Mouse (Mus musculus): ENCODE results near the gene Taf11.

Gene Taf11

GRCm38 (mm10) chr17:27909622-27910500 lies at the start of gene Taf11:
Gene Taf11, minus strand, starts transcription at chr17:27909844.
- no peak for TF ChIP-seq GATA4 (IDR thresholded peaks at IDR 0.05; ENCODE audit: insufficient replicate concordance, low read length)

DNA sequence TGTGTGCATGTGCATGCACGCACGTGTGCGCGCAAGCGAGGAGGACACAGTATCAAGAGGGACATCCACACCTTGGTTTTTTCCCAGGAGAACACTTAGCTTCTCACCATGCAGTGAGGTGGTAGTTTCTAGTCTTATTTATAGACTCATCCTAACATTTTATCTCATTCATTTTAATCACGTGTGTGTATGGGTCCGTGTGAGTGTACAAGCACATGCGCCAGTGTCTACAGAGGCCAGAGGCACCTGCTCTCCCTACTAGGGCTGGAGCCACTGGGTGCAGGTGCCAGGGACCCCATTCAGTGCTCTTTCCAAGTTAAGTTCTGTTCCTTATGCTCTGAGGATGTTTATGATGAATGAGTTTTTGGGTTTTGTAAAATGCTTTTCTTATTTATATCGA lies 48.0 kb upstream of the Taf11 start:
- TF ChIP-seq GATA4 (IDR thresholded peaks at IDR 0.05; ENCODE audit: insufficient replicate concordance, low read length) = no peak

DNA sequence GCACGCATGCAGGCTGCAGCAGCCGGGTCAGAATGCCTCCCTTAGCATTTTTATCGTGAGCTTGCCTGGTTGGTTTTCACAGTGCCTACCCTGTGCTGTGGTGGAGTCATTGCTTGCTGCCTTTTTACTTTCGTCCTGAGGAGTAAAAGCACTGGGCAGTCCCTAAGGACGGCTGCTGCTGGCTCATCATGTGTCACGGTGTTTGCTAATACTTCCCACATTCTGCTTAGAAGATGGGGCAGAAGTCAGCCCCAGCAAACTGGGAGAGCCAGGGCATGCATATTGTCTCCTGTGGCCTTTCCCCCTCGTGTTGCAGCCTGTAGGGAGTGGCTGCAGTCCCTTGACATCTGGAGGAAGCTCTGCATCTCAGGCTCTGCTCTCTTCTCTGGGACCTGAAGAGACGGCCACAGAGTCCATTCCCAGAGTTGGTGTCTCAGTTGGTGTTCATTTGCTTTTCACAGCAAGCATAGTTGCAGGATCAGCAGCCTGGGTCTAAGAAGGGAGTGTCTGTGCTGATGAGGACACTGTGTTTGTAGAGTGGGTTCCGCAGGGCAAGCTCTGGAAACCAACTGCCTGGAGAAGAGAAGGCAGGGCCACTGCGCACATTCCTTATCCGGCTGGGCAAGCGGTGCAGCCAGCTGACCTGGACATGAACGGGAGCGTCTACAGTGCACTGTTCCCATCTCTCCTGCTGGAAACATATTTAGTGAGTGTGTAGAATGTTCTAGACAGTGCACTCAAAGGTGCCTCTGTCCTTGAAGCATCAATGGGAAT lies 45.2 kb upstream of the Taf11 start:
- TF ChIP-seq GATA4 (IDR thresholded peaks at IDR 0.05; ENCODE audit: insufficient replicate concordance, low read length) = no peak

- TF ChIP-seq GATA4 (IDR thresholded peaks at IDR 0.05; ENCODE audit: insufficient replicate concordance, low read length) = no peak
Observed at GRCm38 (mm10) chr17:27953136-27953535, 43.5 kb upstream of the Taf11 start.

GRCm38 (mm10) chr17:27947155-27947554 lies 37.5 kb upstream of the Taf11 start:
- TF ChIP-seq GATA4 (IDR thresholded peaks at IDR 0.05; ENCODE audit: insufficient replicate concordance, low read length) = no peak

- TF ChIP-seq GATA4 (IDR thresholded peaks at IDR 0.05; ENCODE audit: insufficient replicate concordance, low read length) = no peak
Observed at GRCm38 (mm10) chr17:27946371-27946770, 36.7 kb upstream of the Taf11 start.

DNA sequence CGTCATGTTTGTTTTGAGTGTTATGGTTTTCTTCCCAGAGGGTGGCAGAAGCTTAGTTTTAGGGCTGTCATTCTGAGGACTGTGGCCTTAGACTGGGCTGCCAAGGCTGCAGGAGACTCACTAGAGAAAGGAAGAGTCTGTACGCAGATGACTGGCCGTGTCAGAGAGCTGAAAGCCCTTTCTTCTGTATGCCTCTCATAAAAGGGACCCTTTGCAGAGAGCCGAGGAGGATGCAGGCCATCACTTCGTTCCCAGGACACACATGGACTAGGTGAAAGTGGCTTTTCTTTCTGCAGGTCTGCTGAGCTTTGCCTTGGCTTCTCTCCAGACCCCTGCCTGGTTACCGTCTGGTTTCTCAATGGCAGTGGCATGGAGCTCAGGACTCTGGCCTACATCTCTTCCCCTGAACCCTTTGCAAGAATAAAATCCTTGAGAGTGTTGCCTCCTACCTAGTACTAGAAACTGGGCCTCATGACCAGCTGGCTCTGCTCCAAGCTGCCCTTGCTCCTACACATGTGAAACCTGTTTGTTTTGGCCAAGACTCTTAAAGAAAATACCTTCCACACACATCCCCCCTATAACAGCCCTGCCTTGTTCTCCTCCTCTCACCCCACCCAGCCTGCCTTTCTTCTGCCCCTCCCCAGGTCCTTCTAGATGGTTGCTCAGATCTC lies 36.0 kb upstream of the Taf11 start:
- no peak for TF ChIP-seq GATA4 (IDR thresholded peaks at IDR 0.05; ENCODE audit: insufficient replicate concordance, low read length)

GRCm38 (mm10) chr17:27942131-27942530 lies 32.5 kb upstream of the Taf11 start:
- TF ChIP-seq GATA4 (IDR thresholded peaks at IDR 0.05; ENCODE audit: insufficient replicate concordance, low read length) = no peak

DNA sequence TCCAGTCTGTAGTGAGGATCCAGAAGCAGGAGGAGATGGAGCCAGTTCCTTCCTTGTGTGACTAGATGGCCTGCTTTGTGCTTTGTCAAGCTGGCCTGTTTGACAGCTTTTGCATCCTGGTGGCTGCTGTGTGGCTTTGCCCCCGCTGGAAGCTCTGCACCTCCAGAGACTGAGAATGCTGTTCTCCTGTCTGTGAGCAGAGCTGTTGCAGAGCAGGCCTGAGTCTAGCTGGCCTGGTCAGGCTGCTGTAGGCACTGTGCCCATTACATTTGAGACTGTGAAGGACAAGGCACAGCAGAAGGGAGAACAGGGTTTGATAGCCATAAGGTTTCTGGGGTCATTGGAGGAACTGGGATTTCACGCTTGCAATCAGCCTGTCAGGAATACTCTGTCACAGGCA lies 32.1 kb upstream of the Taf11 start:
- no peak for TF ChIP-seq GATA4 (IDR thresholded peaks at IDR 0.05; ENCODE audit: insufficient replicate concordance, low read length)

- TF ChIP-seq GATA4 (IDR thresholded peaks at IDR 0.05; ENCODE audit: insufficient replicate concordance, low read length) = no peak
Observed at GRCm38 (mm10) chr17:27941178-27941577, 31.5 kb upstream of the Taf11 start.

- TF ChIP-seq GATA4 (IDR thresholded peaks at IDR 0.05; ENCODE audit: insufficient replicate concordance, low read length) = no peak
Observed at GRCm38 (mm10) chr17:27940352-27940751, 30.7 kb upstream of the Taf11 start.

GRCm38 (mm10) chr17:27939028-27939427 lies 29.4 kb upstream of the Taf11 start:
- no peak for TF ChIP-seq GATA4 (IDR thresholded peaks at IDR 0.05; ENCODE audit: insufficient replicate concordance, low read length)

DNA sequence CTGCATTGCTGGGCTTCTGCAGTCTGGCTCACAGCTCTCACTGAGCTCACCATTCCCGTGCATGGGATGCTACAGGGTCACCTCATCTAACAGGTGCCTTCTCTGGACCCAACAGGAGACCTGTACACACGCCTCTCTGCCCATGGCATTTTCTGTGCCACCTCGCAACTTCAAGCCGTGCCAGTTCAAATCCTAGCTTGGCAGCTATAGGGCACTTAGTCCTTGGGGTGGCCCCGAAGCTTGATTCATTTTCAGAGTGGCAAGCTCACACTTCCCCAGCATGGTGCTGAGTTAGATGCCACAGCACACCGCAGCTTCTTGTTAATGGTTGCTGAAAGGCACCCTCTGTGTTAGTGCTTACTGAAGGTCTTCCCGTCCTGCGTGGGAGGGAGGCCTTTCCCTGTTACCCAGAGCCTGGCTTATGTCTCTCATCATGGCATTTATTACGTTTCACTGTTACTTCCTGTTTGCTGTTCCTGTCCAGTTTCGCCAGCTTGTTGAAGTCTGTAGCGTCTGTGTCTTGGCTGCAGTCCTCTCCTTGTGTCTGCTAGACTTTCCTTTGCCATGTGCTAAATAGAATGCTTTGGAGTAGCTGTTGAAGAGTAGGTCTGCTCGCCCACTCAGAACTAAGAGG lies 28.6 kb upstream of the Taf11 start:
- no peak for TF ChIP-seq GATA4 (IDR thresholded peaks at IDR 0.05; ENCODE audit: insufficient replicate concordance, low read length)

- no peak for TF ChIP-seq GATA4 (IDR thresholded peaks at IDR 0.05; ENCODE audit: insufficient replicate concordance, low read length)
Observed at GRCm38 (mm10) chr17:27937054-27937615, 27.5 kb upstream of the Taf11 start.

- no peak for TF ChIP-seq GATA4 (IDR thresholded peaks at IDR 0.05; ENCODE audit: insufficient replicate concordance, low read length)
Observed at GRCm38 (mm10) chr17:27935091-27935490, 25.4 kb upstream of the Taf11 start.

All from liver, adult (tissue).